Mouse (Mus musculus): ENCODE measurements around the gene Gm11639.

Gene Gm11639

GRCm38 (mm10) chr11:105152357-105152899 lies 466.9 kb downstream of the Gm11639 start:
- no peak for DNase-seq (ENCODE audit: low spot score in 2 of 2)

GRCm38 (mm10) chr11:105153068-105153833 lies 467.7 kb downstream of the Gm11639 start:
- DNase-seq (ENCODE audit: low spot score in 2 of 2): no peak

- DNase-seq (ENCODE audit: low spot score in 2 of 2): no peak
These were observed 470.4 kb downstream of the Gm11639 start for GRCm38 (mm10) chr11:105155915-105156314.

- no peak for DNase-seq (ENCODE audit: low spot score in 2 of 2)
These were observed 471.3 kb downstream of the Gm11639 start for GRCm38 (mm10) chr11:105156748-105157267.

- no peak for DNase-seq (ENCODE audit: low spot score in 2 of 2)
These were observed 472.5 kb downstream of the Gm11639 start for GRCm38 (mm10) chr11:105158047-105158446.

GRCm38 (mm10) chr11:105159673-105160360 lies 474.3 kb downstream of the Gm11639 start:
- DNase-seq (ENCODE audit: low spot score in 2 of 2): no peak

- no peak for DNase-seq (ENCODE audit: low spot score in 2 of 2)
These were observed 475.9 kb downstream of the Gm11639 start for GRCm38 (mm10) chr11:105161411-105161810.

GRCm38 (mm10) chr11:105164516-105165510 lies 479.3 kb downstream of the Gm11639 start:
- DNase-seq (ENCODE audit: low spot score in 2 of 2): no peak

GRCm38 (mm10) chr11:105166780-105167179 lies 481.3 kb downstream of the Gm11639 start:
- DNase-seq (ENCODE audit: low spot score in 2 of 2): no peak
